Mouse (Mus musculus) ES-Bruce4 (cell line): Measurements from ENCODE around the gene Acox2. TPM values are rescaled to one million over a fixed set of nuclear protein-coding genes. Genes with fewer than 3 reads are reported as not detected.

Experiments
- H3K27ac ChIP-seq: 2 replicates; pipeline ENCODE4 v1.5.1; 2012; ENCODE audit warnings: low read length, inconsistent platforms; ENCODE audit not compliant: insufficient read depth
- H3K27me3 ChIP-seq: 2 replicates; pipeline ENCODE4 v1.6.1; 2012; ENCODE audit warnings: mild to moderate bottlenecking, low read length, inconsistent platforms; ENCODE audit not compliant: control insufficient read depth, poor library complexity, insufficient read depth, severe bottlenecking
- H3K36me3 ChIP-seq: 2 replicates; pipeline ENCODE4 v1.6.1; 2012; ENCODE audit warnings: inconsistent platforms, mild to moderate bottlenecking, low read length, moderate library complexity; ENCODE audit not compliant: control insufficient read depth, poor library complexity, insufficient read depth, severe bottlenecking
- H3K4me1 ChIP-seq: one replicate; pipeline ENCODE4 v1.8.1; 2011; ENCODE audit warnings: low read length; ENCODE audit not compliant: control insufficient read depth, insufficient read depth
- H3K4me3 ChIP-seq: 2 replicates; pipeline ENCODE4 v1.5.1; 2011; ENCODE audit warnings: low read depth, mild to moderate bottlenecking, low read length
- H3K9ac ChIP-seq: 2 replicates; pipeline ENCODE4 v1.6.1; 2012; ENCODE audit warnings: low read depth, mild to moderate bottlenecking, inconsistent platforms; ENCODE audit not compliant: poor library complexity, severe bottlenecking
- H3K9me3 ChIP-seq: replicated peaks from 2 replicates; pipeline ENCODE4 v1.6.1; 2012; ENCODE audit warnings: mild to moderate bottlenecking, low read length, inconsistent platforms; ENCODE audit not compliant: control insufficient read depth, poor library complexity, insufficient read depth, severe bottlenecking
- CTCF ChIP-seq: IDR thresholded peaks from one replicate; pipeline ENCODE4 v1.8.1; 2011; ENCODE audit warnings: low read depth, low read length
- EP300 ChIP-seq: IDR thresholded peaks from 2 replicates; pipeline ENCODE4 v1.6.1; 2011; ENCODE audit warnings: low read depth, low read length; ENCODE audit not compliant: insufficient read depth
- POLR2A ChIP-seq: IDR thresholded peaks from one replicate; pipeline ENCODE4 v1.8.1; 2011; ENCODE audit warnings: low read length; ENCODE audit not compliant: insufficient read depth
- polyA plus RNA-seq: library from polyadenylated mRNA; stranded (reverse); fragments of >200 nt; gene quantifications from 2 replicates; pipeline ENCODE4 v1.2.4, GENCODE M21; 2011; ENCODE audit warnings: low read depth; ENCODE audit not compliant: missing spikeins, insufficient read depth, insufficient read length

The Acox2 gene
- not detected in 2 replicates for polyA plus RNA-seq

DNA sequence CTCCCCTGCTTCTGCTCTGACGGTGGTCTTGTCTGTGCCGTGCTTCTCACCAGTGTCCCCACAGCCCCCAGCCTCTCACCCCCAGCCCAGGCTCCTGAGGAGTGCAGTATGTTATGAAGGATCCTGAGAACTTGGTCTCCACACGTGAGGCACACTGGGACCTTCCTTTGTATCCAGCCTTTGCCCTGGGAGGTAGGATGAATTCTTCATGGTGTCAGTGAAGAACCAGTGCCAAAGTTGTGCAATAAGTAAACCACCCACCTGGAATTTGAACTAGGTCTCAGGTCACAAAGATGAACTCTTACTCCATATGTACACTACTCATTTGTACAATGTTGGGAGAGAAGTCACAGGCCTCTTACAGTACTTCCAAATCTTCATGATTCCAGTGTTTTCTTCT lies at the start of gene Acox2:
TSS of gene Acox2 (minus strand) at position 188 of the 400 bp plus-strand sequence.
- no peak within 1 kb of the TSS for H3K4me3 ChIP-seq
- no peaks in the 10 kb centered on the region for H3K9me3 ChIP-seq
- no peak for TF ChIP-seq EP300
- TF ChIP-seq POLR2A = no peak
- no peak for TF ChIP-seq CTCF
- no peak within 1 kb of the TSS for H3K27ac ChIP-seq
- H3K4me1 ChIP-seq = no peaks in the 10 kb centered on the region
- H3K36me3 ChIP-seq = no peaks in the 10 kb centered on the region
- no peaks in the 10 kb centered on the region for H3K27me3 ChIP-seq
- H3K9ac ChIP-seq = no peak within 1 kb of the TSS

DNA sequence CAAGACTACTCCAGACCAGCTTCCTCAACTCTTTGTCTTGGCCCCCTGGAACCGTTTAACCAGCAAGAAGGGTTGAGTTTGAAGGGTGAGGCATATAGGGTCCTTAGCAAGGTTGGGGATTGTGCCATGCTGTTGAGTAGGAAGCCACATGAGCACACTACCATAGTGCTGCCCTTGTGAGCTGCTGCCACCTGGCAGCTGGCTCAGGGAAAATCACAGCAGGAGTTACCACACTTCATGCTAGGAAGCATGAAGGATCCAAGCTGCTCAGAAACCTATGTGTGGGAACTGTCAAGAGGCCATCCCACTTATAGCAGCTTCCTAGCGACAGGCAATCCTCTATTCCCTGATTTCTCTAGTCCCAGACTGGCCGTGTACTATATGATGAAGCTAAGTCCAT lies 49.5 kb upstream of the Acox2 start:
- no peak overlapping the region for H3K9ac ChIP-seq
- H3K36me3 ChIP-seq = no peaks in the 10 kb centered on the region
- TF ChIP-seq EP300 (no peak), POLR2A (no peak), CTCF (no peak)
- no peak overlapping the region for H3K4me3 ChIP-seq
- H3K9me3 ChIP-seq = no peaks in the 10 kb centered on the region
- no peaks in the 10 kb centered on the region for H3K27me3 ChIP-seq
- H3K4me1 ChIP-seq = no peaks in the 10 kb centered on the region
- H3K27ac ChIP-seq = no peak overlapping the region

DNA sequence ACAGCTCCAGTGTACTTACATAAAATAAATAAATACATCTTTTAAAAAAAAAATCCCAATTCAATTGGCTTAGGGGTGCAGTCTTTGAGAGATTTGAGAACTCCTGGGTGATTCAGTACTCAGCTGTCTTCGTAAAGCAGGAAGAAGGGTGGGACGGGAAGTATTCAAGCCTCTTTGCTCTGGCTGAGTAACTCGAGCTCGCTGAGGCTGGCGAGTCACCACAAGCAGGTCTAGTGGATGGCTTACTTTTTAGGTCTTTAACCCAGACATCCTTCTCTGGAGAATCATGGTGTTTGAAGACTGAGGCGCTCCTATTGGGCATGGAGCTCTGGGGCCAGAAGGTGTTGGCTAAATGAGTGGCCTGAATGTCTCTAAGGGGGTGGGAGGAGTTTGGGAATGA lies 47.7 kb upstream of the Acox2 start:
- H3K36me3 ChIP-seq = no peaks in the 10 kb centered on the region
- no peak overlapping the region for H3K27ac ChIP-seq
- no peak for TF ChIP-seq EP300
- TF ChIP-seq CTCF = no peak
- no peak for TF ChIP-seq POLR2A

DNA sequence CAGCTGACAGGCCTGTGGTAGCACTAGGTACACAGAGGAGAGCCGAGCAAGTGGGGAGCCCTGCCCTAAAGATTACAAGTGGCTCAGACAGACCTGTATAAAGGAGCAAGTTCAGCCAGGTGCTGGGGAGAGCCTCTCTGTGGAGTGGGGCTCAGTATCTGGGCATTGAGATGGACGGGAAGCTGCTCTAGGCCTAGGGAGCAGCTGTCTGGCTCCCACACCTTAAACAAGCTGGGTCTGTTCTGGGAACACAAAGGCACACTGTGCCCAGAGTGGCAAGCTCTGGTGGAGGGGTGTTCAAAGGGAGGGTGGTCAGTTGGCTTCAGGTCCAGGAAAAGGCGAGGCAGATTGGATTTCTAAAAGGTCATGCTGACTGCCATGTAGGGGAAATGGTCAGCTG lies 45.9 kb upstream of the Acox2 start:
- TF ChIP-seq CTCF (no peak), EP300 (no peak), POLR2A (no peak)
- Histone ChIP-seq H3K4me1 (no peaks in the 10 kb centered on the region), H3K36me3 (no peaks in the 10 kb centered on the region), H3K9ac (no peak overlapping the region), H3K27ac (no peak overlapping the region), H3K27me3 (no peaks in the 10 kb centered on the region), H3K4me3 (no peak overlapping the region), H3K9me3 (no peaks in the 10 kb centered on the region)

More for the DNA sequence above, 47.7 kb upstream of the Acox2 start:
- Histone ChIP-seq H3K4me1 (no peaks in the 10 kb centered on the region), H3K27me3 (no peaks in the 10 kb centered on the region), H3K9ac (no peak overlapping the region), H3K4me3 (no peak overlapping the region), H3K9me3 (no peaks in the 10 kb centered on the region)

DNA sequence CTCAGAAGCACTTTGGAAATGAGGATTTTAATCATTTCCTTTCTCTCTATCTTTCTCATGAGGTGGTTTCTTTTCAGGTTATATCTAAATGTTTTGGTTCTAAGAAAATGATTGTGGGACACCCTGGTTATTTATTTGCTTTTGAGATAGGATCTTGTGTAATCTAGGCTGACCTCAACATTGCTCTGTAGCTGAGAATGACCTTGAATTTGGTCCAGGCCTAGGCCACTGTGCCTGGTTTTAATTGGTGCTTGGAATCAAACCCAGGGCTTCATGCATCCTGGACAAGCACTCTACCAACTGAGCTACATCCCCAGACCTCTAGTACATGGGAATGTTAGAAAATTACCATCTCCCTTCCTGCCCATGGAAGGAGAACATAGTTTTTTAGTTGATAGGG lies 44.9 kb upstream of the Acox2 start:
- Histone ChIP-seq H3K4me1 (no peaks in the 10 kb centered on the region), H3K4me3 (no peak overlapping the region), H3K9me3 (no peaks in the 10 kb centered on the region), H3K36me3 (no peaks in the 10 kb centered on the region), H3K9ac (no peak overlapping the region), H3K27ac (no peak overlapping the region), H3K27me3 (no peaks in the 10 kb centered on the region)
- TF ChIP-seq POLR2A (no peak), CTCF (no peak), EP300 (no peak)

DNA sequence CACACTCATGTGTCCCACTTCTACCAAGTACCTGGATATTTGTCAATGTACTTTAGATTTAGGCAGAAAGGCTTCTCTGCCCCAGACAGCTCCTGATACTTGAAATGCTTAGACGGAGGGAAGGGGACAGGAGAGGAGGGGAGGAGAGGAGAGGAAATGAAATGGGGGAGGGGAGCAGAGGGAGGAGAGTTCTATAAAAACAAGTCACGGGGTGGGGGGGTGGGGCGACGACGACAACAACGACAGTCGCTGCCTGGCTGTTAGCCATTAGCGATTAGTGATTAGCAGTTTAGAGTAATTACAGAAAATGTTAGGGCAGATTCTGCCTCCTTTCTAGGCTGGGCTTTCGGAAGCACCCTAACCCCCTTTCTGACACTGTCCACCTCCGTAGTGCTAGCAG lies 43.5 kb upstream of the Acox2 start:
- Histone ChIP-seq H3K4me3 (no peak overlapping the region), H3K27ac (no peak overlapping the region), H3K36me3 (no peaks in the 10 kb centered on the region), H3K4me1 (no peaks in the 10 kb centered on the region), H3K9me3 (no peaks in the 10 kb centered on the region), H3K27me3 (no peaks in the 10 kb centered on the region), H3K9ac (no peak overlapping the region)
- no peak for TF ChIP-seq CTCF
- TF ChIP-seq EP300 = no peak
- TF ChIP-seq POLR2A = no peak
